Mouse (Mus musculus): Measurements from ENCODE around the gene Gm6096.

- TF ChIP-seq CTCF (IDR thresholded peaks at IDR 0.05; ENCODE audit: control insufficient read depth, insufficient read depth, insufficient replicate concordance, low read depth, low read length) (no peak), POLR2A (IDR thresholded peaks at IDR 0.05; ENCODE audit: control insufficient read depth, low read depth, low read length) (no peak)
Observed at GRCm38 (mm10) chr7:34208027-34208745, 42.7 kb upstream of the Gm6096 start.
